Mouse (Mus musculus): ENCODE data around the gene Gm49380.

DNA sequence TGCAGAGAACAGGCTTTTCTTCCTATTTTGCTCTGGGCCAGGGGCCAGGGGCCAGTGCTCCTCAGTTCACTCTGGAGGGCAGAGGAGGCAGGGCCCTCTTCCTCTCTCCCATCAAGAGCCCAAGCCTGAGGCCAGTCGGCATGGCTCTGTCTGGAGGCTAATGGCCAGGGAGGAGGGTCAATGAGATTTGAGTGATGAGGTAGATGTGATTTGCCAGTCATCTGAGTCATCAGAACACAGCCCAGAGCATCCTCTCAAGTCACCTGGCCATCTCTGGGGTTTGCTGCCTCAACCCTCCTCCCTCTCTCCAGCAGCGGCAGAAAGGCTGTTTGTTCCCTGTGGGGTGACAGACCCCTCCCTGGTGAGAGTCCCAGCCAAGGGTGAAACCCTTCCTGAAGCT, 20.0 kb upstream of the Gm49380 start:
- TF ChIP-seq EP300 (optimal IDR thresholded peaks at IDR 0.05) (no peak), CTCF (IDR thresholded peaks at IDR 0.05; ENCODE audit: low read depth) (no peak)
